Mouse (Mus musculus) embryonic fibroblast, embryonic 13.5 days (primary cell): ENCODE measurements at regions not wholly inside any gene's neighbourhood (a gene's known extent, or its start where the extent isn't known, plus 50 kb on each side); places are given as distances from the start of the nearest gene placed in this dataset.

Experiments
- CTCF ChIP-seq: IDR thresholded peaks from 2 replicates; pipeline ENCODE4 v1.5.1; 2011; ENCODE audit warnings: mild to moderate bottlenecking, control low read depth, low read length, moderate library complexity, borderline replicate concordance; ENCODE audit not compliant: insufficient read depth
- POLR2A ChIP-seq: IDR thresholded peaks from 2 replicates; pipeline ENCODE4 v1.6.1; 2011; ENCODE audit warnings: low read depth, mild to moderate bottlenecking, control low read depth, low read length, moderate library complexity

- no peak for TF ChIP-seq CTCF
- no peak for TF ChIP-seq POLR2A
Measured at GRCm38 (mm10) chr4:84072096-84072495, 546.8 kb downstream of the Ccdc171 start.
